Mouse (Mus musculus) lung, postnatal 0 days (tissue): Measurements from ENCODE around the gene Cmtr1. TPM values are rescaled to one million over a fixed set of nuclear protein-coding genes. Genes with fewer than 3 reads are reported as not detected.
A peak's percentile ranks its signal among the peaks of the same experiment; 100 is the strongest.

Experiments used
- ATAC-seq: fragments of 200-750 bp; cut with Nextera tagmentation; 2 replicates; pipeline ENCODE4 v1.8.0; 2017; ENCODE audit warnings: moderate library complexity
- DNase-seq: peaks from one replicate; pipeline ENCODE4 v3.0.0-alpha.2; 2016; ENCODE audit warnings: low spot score
- H3K27ac ChIP-seq: fragments of 300-500 bp; sonication (generic); 2 replicates; pipeline ENCODE4 v1.5.1; 2014; ENCODE audit warnings: antibody characterized with exemption, mild to moderate bottlenecking, low read length, mixed read lengths
- H3K27me3 ChIP-seq: fragments of 300-500 bp; sonication (generic); replicated peaks from 2 replicates; pipeline ENCODE4 v1.6.1; 2014; ENCODE audit warnings: low read length, mixed read lengths; ENCODE audit not compliant: insufficient read depth
- H3K36me3 ChIP-seq: fragments of 300-500 bp; sonication (generic); 2 replicates; pipeline ENCODE4 v1.6.1; 2014; ENCODE audit warnings: low read length, mixed read lengths; ENCODE audit not compliant: insufficient read depth
- H3K4me1 ChIP-seq: fragments of 300-500 bp; sonication (generic); 2 replicates; pipeline ENCODE4 v1.6.1; 2014; ENCODE audit warnings: antibody characterized with exemption, low read depth, low read length, mixed read lengths; ENCODE audit not compliant: insufficient read depth
- H3K4me2 ChIP-seq: fragments of 300-500 bp; sonication (generic); replicated peaks from 2 replicates; pipeline ENCODE4 v1.6.1; 2014; ENCODE audit warnings: low read depth, mild to moderate bottlenecking, low read length, moderate library complexity, mixed read lengths
- H3K4me3 ChIP-seq: fragments of 300-500 bp; sonication (generic); 2 replicates; pipeline ENCODE4 v1.5.1; 2014; ENCODE audit warnings: low read depth, low read length
- H3K9ac ChIP-seq: fragments of 300-500 bp; sonication (generic); replicated peaks from 2 replicates; pipeline ENCODE4 v1.6.1; 2014; ENCODE audit warnings: low read depth, mild to moderate bottlenecking
- H3K9me3 ChIP-seq: fragments of 300-500 bp; sonication (generic); 2 replicates; pipeline ENCODE4 v1.6.1; 2016; ENCODE audit warnings: low read length, mixed read lengths
- CTCF ChIP-seq: IDR thresholded peaks from 2 replicates; pipeline ENCODE4 v1.5.1; 2016; ENCODE audit warnings: antibody characterized with exemption, mild to moderate bottlenecking
- EP300 ChIP-seq: IDR thresholded peaks from 2 replicates; pipeline ENCODE4 v1.6.1; 2016; ENCODE audit warnings: antibody characterized with exemption, mild to moderate bottlenecking, control low read depth
- WGBS: fragments of 180-500 bp; shearing (Covaris S2); extraction: QIAGEN DNeasy Blood & Tissue Kit; methylation state at CpG from one replicate; pipeline ENCODE4 v1.1.7; 2014; 5-methylcytosine and 5-hydroxymethylcytosine counted together
- polyA plus RNA-seq: library from polyadenylated mRNA; unstranded; fragments of >200 nt; fragmentation: Nextera tagmentation; extraction: Ambion mirVana; gene quantifications from 2 replicates; pipeline ENCODE4 v1.2.1, GENCODE M21; 2015

Cmtr1 gene
- polyA plus RNA-seq, 1 experiment from 2014 or later, result 79.6 TPM

DNA sequence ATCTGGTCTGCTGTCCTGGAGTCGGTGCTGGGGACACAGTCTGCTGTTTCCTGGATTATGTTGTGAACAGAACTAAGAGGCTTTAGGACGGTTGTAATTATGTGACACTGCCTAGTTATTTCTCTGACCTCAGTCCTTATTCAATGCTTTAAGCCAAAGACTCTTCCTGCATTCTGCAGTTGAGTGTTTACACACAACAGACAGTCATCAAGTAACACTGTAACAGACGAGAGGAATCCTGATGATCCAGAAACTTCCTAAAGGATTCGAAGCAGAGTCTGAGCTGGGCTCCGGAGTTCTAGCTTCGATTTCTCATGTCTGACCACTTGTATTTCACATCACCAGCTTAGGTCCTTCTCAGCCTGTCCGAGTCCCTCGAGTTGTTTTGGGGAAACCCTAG is 18.1 kb downstream of the Cmtr1 start:
- peaks cover 57% of the 10 kb centered on the region for H3K36me3 ChIP-seq
- ATAC-seq (peak; percentile 79), DNase-seq (peak; percentile 83)
- H3K4me1 ChIP-seq, result no peaks in the 10 kb centered on the region
- no peaks in the 10 kb centered on the region for H3K27me3 ChIP-seq
- H3K27ac ChIP-seq, result peak overlapping the region; percentile 38; the same call in 1 of the 2 replicates
- H3K9ac ChIP-seq, result no peak overlapping the region
- H3K4me3 ChIP-seq, result no peak overlapping the region
- WGBS, result 64% methylated on average over 8 of the region's 8 CpGs
- H3K9me3 ChIP-seq, result no peaks in the 10 kb centered on the region
- H3K4me2 ChIP-seq, result no peak overlapping the region
- no peak for TF ChIP-seq CTCF
- TF ChIP-seq EP300, result no peak

DNA sequence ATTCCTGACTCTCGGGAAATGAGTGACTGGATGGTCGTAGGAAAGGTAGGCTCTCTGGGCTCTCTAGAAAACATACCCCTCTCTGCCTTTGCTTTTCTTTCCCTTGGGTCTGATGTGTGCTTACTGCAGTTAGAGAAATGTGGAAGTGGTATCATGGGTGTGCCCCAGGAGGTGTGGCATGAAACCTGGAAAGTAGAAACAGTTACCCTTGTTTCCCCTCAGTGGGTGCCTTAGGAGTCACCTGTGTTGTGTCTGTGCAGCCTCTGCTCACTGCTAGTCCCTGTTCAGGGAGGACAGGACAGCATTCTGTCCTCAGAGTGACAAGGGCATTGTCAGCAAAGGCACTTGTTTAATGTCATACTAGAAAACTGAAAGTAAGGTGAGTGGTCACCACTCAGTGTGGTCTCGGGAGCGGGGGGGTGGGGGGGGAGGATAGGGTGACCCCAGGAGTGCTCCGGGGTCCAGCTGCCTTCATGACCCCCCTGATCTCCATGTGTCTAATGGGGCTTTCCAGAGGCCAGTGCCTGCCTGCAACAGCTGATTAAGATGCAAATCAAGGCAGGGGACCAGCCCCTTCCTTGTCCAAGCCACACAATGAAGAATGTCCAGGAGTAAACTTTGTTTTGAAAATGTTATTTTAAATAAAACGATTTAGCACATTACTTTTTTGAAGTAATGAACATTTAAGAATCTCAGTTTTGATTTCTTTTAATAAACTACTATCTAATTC is 18.8 kb downstream of the Cmtr1 start:
- Histone ChIP-seq H3K27ac (0 out of 2 replicates have a peak overlapping the region, but pooled peaks have one; percentile 47), H3K9ac (no peak overlapping the region), H3K4me2 (peak overlapping the region; percentile 22; the same call in 1 of the 2 replicates), H3K4me3 (no peak overlapping the region), H3K4me1 (no peaks in the 10 kb centered on the region), H3K36me3 (peaks cover 57% of the 10 kb centered on the region), H3K9me3 (no peaks in the 10 kb centered on the region), H3K27me3 (no peaks in the 10 kb centered on the region)
- 76% methylated on average over 6 of the region's 6 CpGs for WGBS
- ATAC-seq (no peak), DNase-seq (no peak)
- TF ChIP-seq EP300, result no peak
- no peak for TF ChIP-seq CTCF

DNA sequence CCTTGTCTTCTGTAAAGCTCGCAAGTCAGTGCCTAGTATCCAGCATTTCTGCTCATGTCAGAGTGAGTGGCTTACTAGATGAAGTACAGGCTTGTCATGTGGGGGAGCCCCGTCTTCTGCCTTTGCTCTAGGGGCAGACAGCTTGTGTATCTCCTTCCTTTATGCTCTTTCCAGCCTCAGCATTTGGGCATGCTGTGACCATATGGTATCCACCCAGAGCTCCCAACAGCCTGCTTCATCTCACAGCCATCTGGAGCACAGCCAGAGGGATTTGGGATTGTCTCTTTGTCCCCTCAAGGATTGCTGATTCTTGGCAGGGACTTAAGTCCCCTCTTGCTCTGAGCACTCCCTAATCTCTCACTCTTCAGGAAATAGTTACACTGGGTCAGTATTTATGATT is 19.8 kb downstream of the Cmtr1 start:
- peaks cover 60% of the 10 kb centered on the region for H3K36me3 ChIP-seq
- no peaks in the 10 kb centered on the region for H3K4me1 ChIP-seq
- no peaks in the 10 kb centered on the region for H3K9me3 ChIP-seq
- no peak overlapping the region for H3K9ac ChIP-seq
- 0 out of 2 replicates have a peak overlapping the region, but pooled peaks have one; percentile 5 for H3K27ac ChIP-seq
- WGBS, result 61% methylated on average over 2 of the region's 2 CpGs
- ATAC-seq, result peak; percentile 72
- DNase-seq, result peak; percentile 67
- TF ChIP-seq EP300 (no peak), CTCF (no peak)
- no peak overlapping the region for H3K4me3 ChIP-seq
- no peaks in the 10 kb centered on the region for H3K27me3 ChIP-seq
- H3K4me2 ChIP-seq, result no peak overlapping the region

DNA sequence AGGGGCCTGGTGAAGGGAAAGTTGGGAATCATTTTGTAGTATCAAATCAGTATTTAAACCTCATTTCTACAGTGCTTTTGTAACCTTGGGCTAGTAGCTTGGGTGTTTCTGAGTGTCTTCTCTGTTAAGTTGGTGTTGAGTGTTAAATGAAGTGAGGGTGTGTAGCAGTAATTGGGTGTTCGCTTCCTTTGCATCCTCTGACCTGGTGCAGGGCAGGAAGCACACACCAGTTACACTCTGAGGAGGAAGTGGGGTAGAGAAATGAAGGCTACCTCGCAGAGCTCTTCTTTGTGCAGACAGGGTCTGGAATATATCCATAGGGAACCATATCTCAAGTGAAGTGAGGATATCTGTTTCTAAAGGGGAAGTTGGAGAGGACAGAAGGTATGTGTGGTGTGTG is 20.5 kb downstream of the Cmtr1 start:
- ATAC-seq (no peak), DNase-seq (no peak)
- H3K4me2 ChIP-seq, result no peak overlapping the region
- H3K4me1 ChIP-seq, result no peaks in the 10 kb centered on the region
- H3K36me3 ChIP-seq, result peaks cover 63% of the 10 kb centered on the region
- H3K27me3 ChIP-seq, result no peaks in the 10 kb centered on the region
- 0 out of 2 replicates have a peak overlapping the region, but pooled peaks have one; percentile 5 for H3K27ac ChIP-seq
- H3K9ac ChIP-seq, result no peak overlapping the region
- no peak overlapping the region for H3K4me3 ChIP-seq
- H3K9me3 ChIP-seq, result no peaks in the 10 kb centered on the region
- 70% methylated on average over 2 of the region's 2 CpGs for WGBS
- TF ChIP-seq CTCF (no peak), EP300 (no peak)

DNA sequence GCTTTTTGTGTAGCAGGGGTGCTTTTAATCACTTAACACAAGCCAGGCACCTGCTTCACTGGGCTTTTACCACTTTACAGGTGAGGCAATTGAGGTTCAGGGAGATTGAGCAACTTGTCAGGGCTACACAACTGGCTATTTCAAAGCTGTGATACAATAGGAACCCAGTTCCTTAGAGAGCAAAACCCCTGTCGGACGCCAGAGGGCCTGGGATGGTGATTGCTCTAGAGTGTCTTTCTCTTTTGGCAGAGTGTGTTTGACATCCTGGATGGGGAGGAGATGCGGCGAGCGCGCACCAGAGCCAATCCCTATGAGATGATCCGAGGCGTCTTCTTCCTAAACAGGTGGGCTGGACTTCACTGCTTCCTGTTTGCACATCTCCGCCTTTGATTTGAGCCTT is 21.3 kb downstream of the Cmtr1 start:
- Histone ChIP-seq H3K4me3 (no peak overlapping the region), H3K4me1 (no peaks in the 10 kb centered on the region), H3K27me3 (no peaks in the 10 kb centered on the region), H3K36me3 (peaks cover 63% of the 10 kb centered on the region), H3K4me2 (no peak overlapping the region), H3K27ac (no peak overlapping the region), H3K9ac (no peak overlapping the region), H3K9me3 (no peaks in the 10 kb centered on the region)
- TF ChIP-seq CTCF (no peak), EP300 (no peak)
- DNase-seq (no peak), ATAC-seq (no peak)
- 97% methylated on average over 9 of the region's 9 CpGs for WGBS

DNA sequence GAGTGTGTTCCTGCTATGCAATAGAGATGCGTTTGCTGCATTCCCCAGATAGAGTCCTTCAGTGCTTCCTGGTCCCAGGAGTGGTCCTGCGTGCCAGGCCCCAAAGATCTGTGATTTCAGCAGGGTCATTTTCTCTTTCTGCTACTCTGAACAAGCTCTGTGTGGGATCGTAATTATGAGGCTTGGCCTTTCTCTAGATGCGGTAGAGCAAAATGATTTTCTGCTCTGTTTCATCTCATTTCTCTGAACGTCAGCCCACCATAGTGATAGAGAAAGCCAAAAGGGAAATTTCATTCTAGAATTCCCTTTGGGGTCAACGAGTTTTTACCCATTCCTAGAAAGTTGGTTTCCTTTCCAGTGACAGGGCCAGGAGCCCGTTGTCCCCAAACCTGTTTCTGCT is 21.9 kb downstream of the Cmtr1 start:
- WGBS, result 93% methylated on average over 7 of the region's 7 CpGs

More for the DNA sequence above, 21.9 kb downstream of the Cmtr1 start:
- Histone ChIP-seq H3K27ac (no peak overlapping the region), H3K36me3 (peaks cover 63% of the 10 kb centered on the region), H3K4me3 (no peak overlapping the region), H3K9ac (no peak overlapping the region), H3K4me2 (no peak overlapping the region), H3K4me1 (no peaks in the 10 kb centered on the region), H3K9me3 (no peaks in the 10 kb centered on the region), H3K27me3 (no peaks in the 10 kb centered on the region)
- ATAC-seq, result no peak
- no peak for DNase-seq
- TF ChIP-seq CTCF, result no peak
- TF ChIP-seq EP300, result no peak
